Mouse (Mus musculus) spleen, adult 10 weeks (tissue): Measurements from ENCODE around the gene Rtel1. TPM values are rescaled to one million over a fixed set of nuclear protein-coding genes. Genes with fewer than 3 reads are reported as not detected.

Experiments
- polyA plus RNA-seq: library from polyadenylated mRNA; stranded (reverse); fragments of 350-450 nt; fragmentation: Illumina TruSeq; extraction: RNeasy Lipid Tissue Mini Kit (QIAGEN cat#74804); gene quantifications from one replicate; pipeline ENCODE4 v1.2.3, GENCODE M21; 2015; ENCODE audit warnings: low replicate concordance; ENCODE audit not compliant: insufficient read depth

The Rtel1 gene
- 63.2 TPM for polyA plus RNA-seq

DNA sequence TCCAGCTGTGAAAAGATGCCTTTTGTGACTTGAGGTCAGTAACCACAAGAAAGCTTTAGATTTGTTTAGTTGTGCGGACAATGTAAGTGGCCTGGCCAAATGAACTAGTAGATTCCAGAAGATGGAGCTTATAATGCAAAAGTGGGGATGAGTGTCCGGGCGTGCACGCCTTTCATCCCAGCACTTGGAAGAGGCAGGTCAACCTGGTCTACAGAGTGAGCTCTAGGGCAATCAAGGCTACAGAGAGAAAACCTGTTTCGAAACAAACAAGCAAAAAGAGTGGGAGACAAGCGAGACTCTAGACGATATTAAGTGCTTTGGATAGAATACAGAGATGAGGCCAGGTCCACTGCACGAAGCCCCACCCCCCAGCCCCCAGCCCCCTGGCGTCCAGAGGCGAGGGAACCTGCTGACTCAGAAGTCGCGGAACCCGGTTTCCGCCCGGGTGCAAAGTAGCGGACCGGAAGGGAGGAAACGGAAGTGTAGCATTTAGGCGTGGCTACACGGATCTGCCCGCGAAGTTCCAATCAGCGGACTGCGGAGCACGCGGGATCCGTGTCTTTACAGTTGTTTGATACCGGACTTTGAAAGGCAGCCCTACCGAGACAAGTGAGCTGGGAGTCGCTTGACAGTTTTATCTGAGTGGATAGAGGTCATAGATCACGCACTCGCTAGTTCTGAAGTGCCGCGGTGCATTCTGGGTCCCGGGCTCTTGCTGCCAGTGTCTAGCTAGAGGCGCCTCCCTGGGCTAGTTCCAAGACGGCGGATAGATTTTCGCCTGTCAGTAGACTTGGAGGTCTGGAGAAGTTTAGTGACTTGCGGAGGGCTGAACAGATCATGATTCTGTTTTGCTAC lies at the start of gene Rtel1:
Gene Rtel1, plus strand, starts transcription at position 492 of the 855 bp plus-strand sequence.

GRCm38 (mm10) chr2:181287958-181288350 lies 31.6 kb upstream of the Rtel1 start, which contains the start of gene Gmeb2:
Gene Gmeb2 (minus strand): TSS chr2:181288035.

DNA sequence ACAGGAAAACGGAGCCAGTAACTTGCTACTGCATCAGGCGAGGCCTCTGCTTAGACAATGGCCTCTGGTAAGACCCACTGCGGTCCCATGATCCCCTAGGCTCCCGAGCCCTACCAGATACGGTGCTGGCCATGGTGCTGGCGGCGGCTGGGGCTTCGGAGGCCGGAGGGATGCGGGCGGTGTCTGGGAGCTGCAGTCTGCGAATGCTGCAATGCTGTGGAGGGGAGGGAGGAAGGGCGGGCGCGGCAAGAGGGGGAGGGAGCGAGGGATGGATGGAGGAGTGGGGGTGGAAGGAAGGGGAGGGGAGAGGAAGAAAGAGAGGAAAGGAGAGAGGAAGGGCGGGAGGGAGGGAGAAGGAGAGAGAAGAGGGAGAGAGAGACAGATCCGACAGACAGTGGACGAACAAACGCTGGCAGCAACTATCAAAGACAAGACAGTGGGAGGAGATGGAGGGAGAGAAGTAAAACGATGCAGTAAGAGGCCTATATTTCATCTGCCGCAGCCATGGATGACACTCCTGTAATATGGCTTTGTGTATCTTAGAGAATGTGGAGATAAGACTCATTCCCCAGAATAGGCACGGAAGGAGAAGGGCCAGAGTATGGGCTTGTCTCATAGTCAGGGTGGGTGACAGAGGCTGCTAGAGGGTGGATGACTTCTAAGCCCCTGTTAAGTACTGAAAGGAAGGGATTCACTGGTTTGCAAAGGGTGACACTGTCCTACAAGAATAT lies 5.3 kb upstream of the Rtel1 start, which contains the start of gene Stmn3:
Gene Stmn3, minus strand, starts transcription at position 421 of the 731 bp plus-strand sequence.

GRCm38 (mm10) chr2:181364860-181365596 lies 45.5 kb downstream of the Rtel1 start, which contains the start of the genes Zgpat and Arfrp1:
Gene Zgpat (plus strand): TSS chr2:181364928.
Gene Arfrp1 (minus strand): TSS chr2:181365404.

GRCm38 (mm10) chr2:181379778-181380177 lies 60.2 kb downstream of the Rtel1 start, which contains the start of gene Lime1:
Gene Lime1 (plus strand): TSS chr2:181380078.

Other genes with a start within 250 kb of the Rtel1 start
- gene Kcnq2, start 184.4 kb upstream of the Rtel1 start, polyA plus RNA-seq: not detected
- gene Eef1a2, start 162.7 kb upstream of the Rtel1 start, polyA plus RNA-seq: not detected
- gene Ppdpf, start 132.5 kb upstream of the Rtel1 start, polyA plus RNA-seq: 97.7 TPM
- 0.48 TPM for gene Ptk6, start 117.0 kb upstream of the Rtel1 start, polyA plus RNA-seq
- 0.75 TPM for gene Srms, start 106.6 kb upstream of the Rtel1 start, polyA plus RNA-seq
- gene Fndc11, start 99.7 kb upstream of the Rtel1 start, polyA plus RNA-seq: not detected
- gene Helz2, start 77.7 kb upstream of the Rtel1 start, polyA plus RNA-seq: 71.7 TPM
- 38.0 TPM for gene Gmeb2, start 31.7 kb upstream of the Rtel1 start, polyA plus RNA-seq
- gene Stmn3, start 5.2 kb upstream of the Rtel1 start, polyA plus RNA-seq: not detected
- gene Zgpat, start 45.2 kb downstream of the Rtel1 start, polyA plus RNA-seq: 30.7 TPM
- gene Arfrp1, start 45.7 kb downstream of the Rtel1 start, polyA plus RNA-seq: 122 TPM
- gene Lime1, start 60.3 kb downstream of the Rtel1 start, polyA plus RNA-seq: 43.1 TPM
- gene Zbtb46, start 139.7 kb downstream of the Rtel1 start, polyA plus RNA-seq: 23.9 TPM
- gene Abhd16b, start 173.5 kb downstream of the Rtel1 start, polyA plus RNA-seq: 0.26 TPM
- gene Tpd52l2, start 177.4 kb downstream of the Rtel1 start, polyA plus RNA-seq: 59.1 TPM
- gene Dnajc5, start 200.7 kb downstream of the Rtel1 start, polyA plus RNA-seq: 92.0 TPM